Mouse (Mus musculus) lung, adult 2 months (tissue): ENCODE measurements around the gene Gm6096.

Experiments
- CTCF ChIP-seq: fragments of 200-500 bp; IDR thresholded peaks from 2 replicates; pipeline ENCODE4 v1.5.1; 2011; ENCODE audit warnings: mild to moderate bottlenecking, low read length, control low read depth; ENCODE audit not compliant: insufficient read depth
- POLR2A ChIP-seq: fragments of 200-500 bp; IDR thresholded peaks from 2 replicates; pipeline ENCODE4 v1.6.1; 2011; ENCODE audit warnings: low read depth, mild to moderate bottlenecking, control low read depth, low read length, borderline replicate concordance; ENCODE audit errors: extremely low read depth

DNA sequence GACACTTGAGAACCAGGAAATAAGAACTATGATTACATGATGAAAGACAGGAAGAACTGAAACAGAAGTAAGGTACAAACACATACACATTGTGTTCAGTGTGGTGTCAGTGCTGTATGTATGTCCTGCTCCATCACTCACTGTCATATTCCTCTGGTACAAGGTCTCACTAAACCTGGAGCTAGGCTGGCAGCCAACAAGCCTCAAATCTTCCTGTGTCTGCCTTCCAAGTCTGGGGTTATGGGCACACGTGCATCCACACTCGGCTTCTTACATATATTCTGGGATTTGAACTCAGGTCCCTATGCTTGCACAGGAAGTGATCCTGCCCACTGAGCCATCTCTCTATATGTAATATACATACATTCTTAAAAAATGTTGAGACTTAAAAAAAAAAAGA, 41.8 kb downstream of the Gm6096 start:
- TF ChIP-seq CTCF = no peak
- TF ChIP-seq POLR2A = no peak
